Mouse (Mus musculus) 3T3-L1 (cell line): ENCODE data around the gene Trim30b.
"Not testable (repeated sequence)": the region's sequence is repeated elsewhere in the genome, so short reads cannot be mapped to it uniquely, and the experiment has no call there.

ENCODE experiments used
- DNase-seq: peaks from one replicate; pipeline ENCODE4 v3.0.0-alpha.2; 2015; ENCODE audit warnings: low read depth, low spot score

Trim30b gene

DNA sequence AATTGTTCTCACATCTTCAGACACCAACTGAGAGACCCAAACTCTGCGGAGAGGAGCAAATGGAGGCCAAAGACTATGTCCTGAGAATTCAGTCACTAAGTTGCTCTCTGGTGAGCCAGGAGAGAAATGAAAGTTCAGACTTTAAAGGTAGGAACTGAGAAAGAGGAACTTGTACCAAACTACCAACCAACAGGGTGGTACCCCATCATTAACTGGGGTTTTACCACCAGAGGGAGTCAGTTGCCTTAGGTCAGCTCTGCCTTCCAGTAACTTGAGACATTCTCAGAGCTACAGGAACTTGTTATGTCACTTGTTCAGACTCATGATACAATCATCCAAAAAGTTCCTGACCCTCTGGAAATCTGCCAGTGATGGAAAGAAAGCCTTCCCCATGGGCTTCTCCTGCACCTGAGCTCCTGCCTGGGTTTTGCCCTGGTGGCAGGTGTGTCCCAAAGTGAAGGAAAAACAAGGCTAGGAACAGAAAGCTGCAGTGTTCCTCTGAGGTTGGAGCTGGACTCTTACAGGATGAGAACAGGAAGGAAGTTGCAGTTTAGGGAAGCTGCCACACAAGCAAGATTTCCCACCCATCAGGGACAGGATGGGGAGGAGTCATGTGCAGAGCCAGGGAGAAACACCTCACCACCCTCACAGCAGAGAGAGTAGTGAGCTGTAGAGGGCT, at the start of gene Trim30b:
Gene Trim30b (minus strand): TSS at position 149 of the 679 bp plus-strand sequence.
- peak; percentile 68 for DNase-seq

DNA sequence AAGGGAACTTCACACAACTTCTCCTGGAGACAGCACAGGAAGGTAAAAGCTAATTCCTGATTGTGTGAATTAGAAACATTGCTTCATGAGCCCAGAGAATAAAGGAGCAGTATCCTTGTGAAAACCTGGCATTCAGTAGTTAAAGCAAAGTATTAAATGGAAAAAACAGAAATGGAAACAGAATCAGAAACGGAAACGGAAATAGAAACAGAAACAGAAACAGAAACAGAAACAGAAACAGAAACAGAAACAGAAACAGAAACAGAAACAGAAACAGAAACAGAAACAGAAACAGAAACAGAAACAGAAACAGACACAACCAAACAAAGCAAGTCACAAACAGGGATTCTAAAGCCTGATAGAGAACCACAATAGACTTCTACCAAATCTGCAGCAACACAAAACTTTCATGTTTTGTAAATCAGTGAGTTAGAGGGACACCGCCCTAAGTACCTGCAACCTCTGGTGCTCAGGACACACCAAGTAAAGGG, 34.8 kb upstream of the Trim30b start:
- DNase-seq, result no peak

DNA sequence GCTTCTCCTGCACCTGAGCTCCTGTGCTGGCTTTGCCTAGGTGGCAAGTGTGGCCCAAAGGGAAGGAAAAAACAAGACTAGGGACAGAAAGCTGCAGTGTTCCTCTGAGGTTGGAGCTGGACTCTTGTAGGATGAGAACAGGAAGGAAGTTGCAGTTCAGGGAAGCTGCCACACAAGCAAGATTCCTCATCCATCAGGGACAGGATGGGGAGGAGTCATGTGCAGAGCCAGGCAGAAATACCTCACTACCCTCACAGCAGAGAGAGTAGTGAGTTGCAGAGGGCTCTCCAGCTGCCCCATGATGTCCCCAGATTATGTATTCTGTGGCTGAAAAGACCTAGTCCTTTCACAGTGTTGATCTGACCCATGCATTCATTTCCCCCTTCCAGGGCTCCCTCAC, 31.5 kb upstream of the Trim30b start:
- DNase-seq, result peak; percentile 61

DNA sequence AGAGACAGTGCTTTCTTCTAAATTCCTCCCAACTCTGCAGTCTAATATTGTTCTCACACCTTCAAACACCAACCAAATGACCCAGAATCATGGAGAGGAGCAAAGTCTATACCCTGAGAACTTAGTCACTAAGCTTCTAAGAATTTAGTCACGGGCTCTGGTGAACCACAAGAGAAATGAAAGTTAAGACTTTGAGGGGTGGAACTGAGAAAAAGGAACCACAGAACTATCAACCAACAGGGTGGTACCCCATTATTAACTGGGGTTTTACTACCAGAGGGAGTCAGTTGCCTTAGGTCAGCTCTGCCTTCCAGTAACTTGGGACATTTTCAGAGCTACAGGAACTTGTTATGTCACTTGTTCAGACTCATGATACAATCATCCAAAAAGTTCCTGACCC, 31.0 kb upstream of the Trim30b start, which contains the start of gene Trim30c:
Gene Trim30c (minus strand): TSS at position 140 of the 400 bp plus-strand sequence.
- DNase-seq, result peak; percentile 31

DNA sequence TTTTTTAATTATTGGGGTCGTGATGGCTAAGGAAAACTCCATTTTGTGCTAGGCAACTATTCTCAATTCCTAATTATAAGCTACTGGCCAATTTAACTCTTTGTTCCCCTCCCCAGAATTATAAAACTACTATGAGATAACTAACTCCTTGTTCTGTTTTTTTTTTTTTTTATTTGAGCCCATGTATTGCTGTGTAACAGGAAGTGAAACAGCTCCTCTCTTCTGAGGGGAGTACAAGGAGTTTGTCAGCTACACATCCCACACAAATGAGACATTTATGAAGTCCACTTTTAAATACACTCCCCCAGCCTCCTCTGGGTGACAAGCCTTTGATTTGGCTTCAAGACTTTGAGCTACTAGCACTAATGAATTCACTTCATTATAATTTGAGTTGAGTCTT, 28.8 kb upstream of the Trim30b start:
- DNase-seq, result no peak

DNA sequence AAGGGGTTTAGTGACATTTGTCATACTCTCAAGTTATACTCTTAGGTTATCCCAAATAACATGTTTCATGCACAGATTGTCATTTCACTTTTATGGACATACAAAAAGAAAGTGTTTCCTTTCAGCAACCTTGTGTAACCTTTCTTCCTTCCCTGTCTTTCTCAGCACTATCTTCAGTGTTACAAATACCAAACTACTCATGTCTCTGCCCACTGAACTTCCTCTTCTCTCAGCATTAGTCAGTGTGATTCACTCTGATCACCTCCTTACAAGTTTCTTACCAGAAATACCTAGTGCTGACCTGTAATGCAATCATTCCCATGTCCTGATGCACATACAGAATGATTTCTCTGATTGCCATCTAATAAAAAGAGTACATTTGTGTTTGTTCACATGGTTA, 3.3 kb downstream of the Trim30b start:
- no peak for DNase-seq

DNA sequence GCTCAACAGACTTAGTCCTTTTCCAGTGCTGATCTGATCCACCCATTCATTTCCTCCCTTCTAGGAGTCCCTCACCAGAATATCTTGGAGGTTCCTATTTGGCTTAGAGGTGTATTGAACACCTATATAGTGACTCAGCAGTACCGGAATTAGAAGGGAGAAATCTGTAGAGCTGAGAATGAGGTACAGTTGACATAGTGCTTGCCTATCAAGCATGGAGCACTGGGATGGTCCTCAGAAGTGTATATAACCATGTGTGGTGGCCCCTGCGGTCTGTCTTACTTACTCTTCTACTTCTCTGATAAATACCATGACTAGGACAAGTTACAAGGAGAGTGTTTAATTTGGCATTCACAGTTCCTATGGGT, 16.1 kb downstream of the Trim30b start:
- no peak for DNase-seq

DNA sequence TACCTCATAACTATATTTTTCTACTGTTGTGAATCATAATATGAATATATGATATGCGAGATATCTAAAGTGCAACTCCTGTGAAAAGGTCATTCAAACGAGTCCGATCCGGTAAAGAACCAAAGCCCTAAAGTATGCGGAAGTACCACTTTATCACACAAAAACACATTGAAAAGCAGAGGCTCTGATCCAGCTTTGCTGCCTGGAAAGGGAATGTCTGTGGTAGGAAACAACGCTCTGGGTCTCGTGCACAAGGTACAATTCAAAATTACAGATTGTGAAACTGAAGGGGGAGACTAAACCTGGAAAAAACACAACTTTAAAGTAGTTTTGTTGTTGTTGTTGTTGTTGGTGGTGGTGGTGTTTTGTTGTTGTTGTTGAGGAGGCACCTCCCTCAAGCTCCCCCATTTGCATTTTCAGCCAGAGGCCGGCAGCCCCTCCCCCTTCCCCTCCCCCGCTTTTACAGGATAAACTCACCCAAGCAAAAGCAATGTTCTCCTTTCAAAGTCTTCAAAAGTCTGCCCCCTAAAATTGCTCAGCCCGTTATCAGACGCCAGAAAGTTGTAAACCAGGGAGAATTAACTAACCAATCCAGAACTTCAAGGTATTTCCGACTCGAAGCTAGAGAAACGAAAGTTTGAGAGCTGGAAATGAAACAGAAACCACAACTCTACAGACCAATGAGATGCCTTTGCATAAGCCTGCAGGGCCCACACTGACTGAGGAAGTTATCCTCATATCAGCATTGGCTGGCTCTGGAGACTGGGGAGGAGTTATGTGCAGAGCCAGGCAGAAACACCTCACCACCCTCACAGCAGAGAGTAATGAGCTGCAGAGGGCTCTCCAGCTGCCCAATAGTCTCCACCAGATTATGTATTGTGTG, 16.7 kb downstream of the Trim30b start, which contains the start of gene Trim12c:
Gene Trim12c (minus strand): TSS at position 646 of the 883 bp plus-strand sequence.
- DNase-seq, result peak; percentile 92

DNA sequence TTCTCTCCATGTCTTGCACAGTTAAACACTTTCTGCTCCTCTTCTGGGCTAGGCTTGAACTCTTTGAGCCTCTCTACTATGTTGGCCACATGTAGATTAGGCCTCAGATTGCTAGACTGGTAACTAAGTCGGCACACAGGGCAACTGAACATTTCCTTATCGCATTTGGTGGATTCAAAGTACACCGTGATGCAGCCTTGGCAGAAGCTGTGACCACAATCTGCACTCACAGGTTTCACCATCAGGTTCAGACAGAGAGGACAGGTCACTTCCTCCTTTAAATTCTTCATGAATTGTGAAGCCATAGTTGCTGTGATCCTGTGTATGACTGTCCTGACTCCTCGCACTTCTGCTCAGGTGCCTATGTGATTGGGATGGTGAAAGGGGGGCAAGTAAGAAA, 21.6 kb downstream of the Trim30b start:
- DNase-seq, result not testable (repeated sequence)

DNA sequence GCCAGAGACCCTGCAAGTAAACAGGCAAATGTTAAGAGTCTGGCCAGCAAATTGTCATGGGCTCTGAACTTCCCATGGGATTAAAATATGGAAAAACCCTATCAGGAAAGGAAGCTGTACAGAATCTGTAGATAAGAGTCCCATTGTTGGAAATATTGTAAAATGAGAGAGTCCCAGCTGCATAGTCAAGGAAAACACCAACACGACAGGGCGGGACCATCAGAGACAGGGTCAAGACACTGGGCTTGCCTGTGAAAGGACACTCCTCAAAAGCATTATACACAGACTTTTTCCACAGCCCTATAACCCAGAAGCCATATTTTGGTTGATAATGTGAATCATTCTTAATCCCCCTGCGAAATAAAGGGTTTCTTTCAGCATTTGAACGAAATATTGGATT, 28.9 kb downstream of the Trim30b start:
- not testable (repeated sequence) for DNase-seq

DNA sequence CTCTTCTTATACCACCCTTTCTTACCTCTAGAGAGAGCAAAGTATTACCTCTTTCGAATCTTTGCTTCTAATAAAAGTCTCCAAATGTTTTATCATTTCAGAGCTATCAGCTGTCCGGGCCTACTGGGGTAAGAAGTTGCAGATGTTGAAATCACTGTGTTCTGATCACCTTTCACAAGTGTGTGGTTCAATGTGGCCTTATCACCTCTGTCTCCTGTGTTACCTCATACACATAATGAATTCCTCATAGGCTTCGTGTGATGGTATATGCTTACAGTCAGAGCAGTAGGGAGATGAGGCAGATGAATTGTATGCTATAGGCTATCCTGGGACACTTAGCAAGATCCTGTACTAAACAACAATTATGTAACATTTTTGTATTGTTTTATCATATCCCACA, 34.1 kb downstream of the Trim30b start:
- DNase-seq, result not testable (repeated sequence)

DNA sequence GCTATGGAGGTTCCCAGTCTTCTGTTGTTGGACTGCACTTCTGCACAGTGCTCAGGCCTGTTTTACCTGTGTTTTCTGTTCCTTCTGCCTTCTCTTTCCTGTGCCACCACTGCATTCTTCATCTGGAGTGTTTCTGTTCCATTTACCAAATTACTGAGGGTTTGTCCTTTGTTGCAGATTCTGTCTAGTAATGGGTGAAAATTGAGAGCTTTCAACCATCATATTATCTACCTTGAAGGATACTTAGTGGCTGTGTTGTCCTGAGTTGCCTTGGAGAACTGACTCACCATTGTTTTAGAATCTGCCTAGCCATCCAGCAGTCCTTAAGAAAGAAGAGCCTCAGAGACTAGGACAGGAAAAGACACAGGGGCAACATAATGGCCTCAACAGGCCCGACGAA, 40.5 kb downstream of the Trim30b start, which contains the start of gene Trim34b:
Gene Trim34b (plus strand): TSS at position 301 of the 400 bp plus-strand sequence.
- not testable (repeated sequence) for DNase-seq

DNA sequence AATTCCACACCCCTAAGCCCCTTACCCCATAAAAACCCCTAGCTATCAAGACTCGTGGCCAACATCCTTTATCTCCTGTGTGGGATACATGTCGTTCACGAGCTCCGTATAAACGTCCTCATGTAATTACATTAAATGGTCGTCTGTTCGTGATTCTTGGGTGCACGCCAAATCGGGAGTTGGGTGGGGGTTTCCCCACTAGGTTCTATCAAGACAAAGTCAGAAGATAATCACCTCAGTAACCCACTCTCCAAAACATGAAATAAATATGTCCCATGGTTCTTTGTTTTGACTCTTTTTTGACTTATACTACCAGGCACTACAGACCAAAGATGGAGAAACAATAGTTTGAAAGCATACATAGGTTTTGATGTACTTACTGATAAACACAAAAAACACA, 47.7 kb downstream of the Trim30b start:
- DNase-seq, result no peak

DNA sequence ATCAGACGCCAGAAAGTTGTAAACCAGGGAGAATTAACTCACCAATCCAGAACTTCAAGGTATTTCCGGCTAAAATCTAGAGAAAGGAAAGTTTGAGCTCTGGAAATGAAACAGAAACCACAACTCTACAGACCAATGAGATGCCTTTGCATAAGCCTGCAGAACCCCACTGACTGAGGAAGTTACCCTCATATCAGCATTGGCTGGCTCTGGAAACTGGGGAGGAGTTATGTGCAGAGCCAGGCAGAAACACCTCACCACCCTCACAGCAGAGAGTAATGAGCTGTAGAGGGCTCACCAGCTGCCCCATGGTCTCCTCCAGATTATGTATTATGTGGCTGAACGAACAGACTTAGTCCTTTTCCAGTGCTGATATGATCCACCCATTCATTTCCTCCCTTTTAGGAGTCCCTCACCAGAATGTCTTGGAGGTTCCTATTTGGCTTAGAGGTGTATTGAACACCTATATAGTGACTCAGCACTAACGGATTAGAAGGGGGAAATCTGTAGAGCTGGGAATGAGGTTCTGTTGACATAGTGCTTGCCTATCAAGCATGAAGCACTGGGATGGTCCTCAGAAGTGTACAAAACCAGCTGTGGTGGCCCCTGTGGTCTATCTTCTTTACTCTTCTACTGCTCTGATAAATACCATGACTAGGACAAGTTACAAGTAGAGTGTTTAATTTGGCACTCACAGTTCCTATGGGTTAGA, 54.2 kb downstream of the Trim30b start, which contains the start of gene Trim12a:
Gene Trim12a (minus strand): TSS at position 98 of the 712 bp plus-strand sequence.
- not testable (repeated sequence) for DNase-seq

DNA sequence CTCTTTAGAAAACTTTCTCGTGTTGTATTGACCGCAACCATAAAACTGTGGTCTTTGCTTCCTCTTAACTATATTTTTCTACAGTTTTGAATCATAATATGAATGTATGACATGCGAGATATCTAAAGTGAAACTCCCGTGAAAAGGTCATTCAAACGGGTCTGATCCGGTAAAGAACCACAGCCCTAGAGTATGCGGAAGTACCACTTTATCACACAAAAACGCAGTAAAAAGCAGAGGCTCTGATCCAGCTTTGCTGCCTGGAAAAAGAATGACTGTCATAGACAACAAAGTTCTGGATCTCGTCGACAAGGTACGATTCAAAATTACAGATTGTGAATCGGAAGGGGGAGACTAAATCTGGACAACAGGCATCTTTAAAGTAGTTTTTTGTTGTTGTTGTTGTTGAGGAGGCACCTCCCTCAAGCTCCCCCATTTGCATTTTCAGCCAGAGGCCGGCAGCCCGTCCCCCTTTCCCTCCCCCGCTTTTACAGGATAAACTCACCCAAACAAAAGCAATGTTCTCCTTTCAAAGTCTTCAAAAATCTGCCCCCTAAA, 54.8 kb downstream of the Trim30b start:
- no peak for DNase-seq
